Mouse (Mus musculus) large intestine, adult 2 months (tissue): ENCODE results near the gene Elp5. TPM values are rescaled to one million over a fixed set of nuclear protein-coding genes. Genes with fewer than 3 reads are reported as not detected.

Experiments
- DNase-seq: peaks from one replicate; pipeline ENCODE4 v3.0.0-alpha.2; 2012; ENCODE audit warnings: low read depth, low spot score
- WGBS: fragments of 180-500 bp; shearing (Covaris S2); methylation state at CpG from one replicate; pipeline ENCODE4 v1.1.7; 2018; 5-methylcytosine and 5-hydroxymethylcytosine counted together
- polyA plus RNA-seq: library from polyadenylated mRNA; depleted of rRNA; stranded (reverse); fragments of >200 nt; gene quantifications from 2 replicates; pipeline ENCODE4 v1.2.3, GENCODE M21; 2012; rRNA removed

The Elp5 gene
- polyA plus RNA-seq: 70.5 and 78.1 TPM in 2 replicates

- DNase-seq: no peak
- WGBS: 37% methylated on average over 8 of the region's 8 CpGs
Observed at GRCm38 (mm10) chr11:69982225-69982624, at the start of gene Elp5. Gene Elp5 (minus strand): TSS chr11:69982517.

- 95% methylated on average over 11 of the region's 11 CpGs for WGBS
- DNase-seq: no peak
Observed at GRCm38 (mm10) chr11:70031321-70031670, 49.0 kb upstream of the Elp5 start.

DNA sequence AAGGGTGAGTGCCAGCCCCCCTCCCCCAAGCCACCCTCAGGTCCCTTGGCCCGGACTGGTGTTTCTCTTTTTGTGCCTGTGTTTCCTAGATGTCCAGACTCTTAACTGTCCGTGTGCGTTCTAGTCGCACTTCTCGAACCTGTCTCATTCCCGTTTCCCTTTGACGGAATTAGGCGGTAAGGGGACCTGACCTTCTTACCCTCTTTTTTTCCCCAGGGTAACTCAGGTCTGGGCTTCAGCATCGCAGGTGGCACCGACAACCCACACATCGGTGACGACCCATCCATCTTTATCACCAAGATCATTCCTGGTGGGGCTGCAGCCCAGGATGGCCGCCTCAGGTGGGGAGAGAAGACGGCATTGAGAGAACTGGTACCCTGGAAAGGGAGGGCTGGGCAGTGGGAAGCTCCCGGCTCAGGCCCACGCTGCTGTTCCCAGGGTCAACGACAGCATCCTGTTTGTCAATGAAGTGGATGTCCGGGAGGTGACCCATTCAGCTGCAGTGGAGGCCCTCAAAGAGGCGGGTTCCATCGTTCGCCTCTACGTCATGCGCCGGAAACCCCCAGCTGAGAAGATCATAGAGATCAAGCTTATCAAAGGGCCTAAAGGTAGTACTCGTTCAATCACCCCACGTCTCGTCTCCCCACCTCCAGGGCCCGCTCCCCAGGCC, 48.5 kb upstream of the Elp5 start:
- 90% methylated on average over 28 of the region's 28 CpGs for WGBS

DNA sequence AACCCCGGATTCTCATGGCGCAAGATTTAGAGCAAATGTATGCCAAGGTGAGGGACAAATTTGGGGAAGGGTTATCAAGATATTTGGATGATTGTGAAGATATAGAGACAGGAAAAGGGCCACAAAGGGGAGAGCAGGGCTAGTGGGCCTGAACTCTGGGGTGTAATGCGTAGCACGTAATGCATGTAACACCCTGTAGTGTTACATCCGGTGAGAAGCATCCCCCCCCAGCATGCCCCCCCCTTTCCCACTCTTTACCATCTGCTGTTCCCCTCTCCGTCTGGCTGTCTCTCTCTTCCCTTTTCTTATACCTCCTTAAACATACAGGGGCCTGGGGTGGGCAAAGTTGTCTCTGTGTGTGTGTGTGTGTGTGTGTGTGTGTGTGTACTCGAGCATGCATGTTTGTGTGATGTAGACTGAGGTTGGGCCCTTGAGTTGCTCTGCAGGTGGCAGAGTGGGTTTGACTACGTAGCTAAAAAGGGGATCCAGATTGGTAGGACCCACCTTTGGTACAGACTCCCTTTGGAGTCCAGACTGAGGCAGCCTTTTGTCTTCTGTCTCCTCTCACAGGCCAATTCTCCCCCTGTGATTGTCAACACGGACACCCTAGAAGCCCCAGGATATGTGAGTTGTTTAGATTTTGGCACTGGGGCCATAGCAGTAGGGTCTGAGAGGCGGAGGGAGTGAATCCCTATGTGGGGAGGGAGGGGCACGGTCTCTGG, 47.7 kb upstream of the Elp5 start:
- 49% methylated on average over 11 of the region's 11 CpGs for WGBS
- no peak for DNase-seq

More for the DNA sequence above, 48.5 kb upstream of the Elp5 start:
- DNase-seq: no peak

DNA sequence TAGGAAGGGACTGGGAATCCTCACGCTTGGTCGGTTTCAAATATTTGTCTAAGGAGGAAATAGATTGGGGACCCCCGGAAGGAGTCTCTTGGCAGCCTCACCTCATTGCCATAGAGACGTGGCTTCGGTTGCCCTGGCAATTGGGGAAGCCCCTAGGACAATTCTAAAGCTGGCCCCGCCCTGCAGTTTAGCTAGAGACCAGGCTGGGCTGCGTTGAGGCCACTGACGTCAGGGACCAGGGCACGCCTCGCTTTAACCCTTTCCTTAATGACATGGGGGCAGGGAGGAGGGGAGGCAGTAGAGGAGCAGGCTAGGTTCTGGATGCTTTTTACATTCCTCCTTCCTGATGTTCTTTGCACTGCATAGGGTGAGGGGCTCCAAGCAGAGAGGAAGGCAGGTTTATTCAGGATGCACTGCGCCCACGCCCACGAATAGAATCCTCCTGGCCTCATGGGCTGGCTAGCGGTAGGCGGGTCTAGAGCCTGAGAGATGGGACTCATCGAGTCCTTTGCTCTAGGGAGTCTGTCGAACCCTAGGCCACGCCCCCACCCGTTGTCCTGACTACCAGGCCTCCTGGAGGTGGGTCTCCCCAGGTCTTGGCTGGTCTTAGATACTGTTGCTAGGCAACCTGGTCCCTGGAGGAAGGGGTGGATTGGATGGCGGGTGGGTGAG, 46.9 kb upstream of the Elp5 start:
- 2% methylated on average over 20 of the region's 20 CpGs for WGBS
- DNase-seq: no peak

DNA sequence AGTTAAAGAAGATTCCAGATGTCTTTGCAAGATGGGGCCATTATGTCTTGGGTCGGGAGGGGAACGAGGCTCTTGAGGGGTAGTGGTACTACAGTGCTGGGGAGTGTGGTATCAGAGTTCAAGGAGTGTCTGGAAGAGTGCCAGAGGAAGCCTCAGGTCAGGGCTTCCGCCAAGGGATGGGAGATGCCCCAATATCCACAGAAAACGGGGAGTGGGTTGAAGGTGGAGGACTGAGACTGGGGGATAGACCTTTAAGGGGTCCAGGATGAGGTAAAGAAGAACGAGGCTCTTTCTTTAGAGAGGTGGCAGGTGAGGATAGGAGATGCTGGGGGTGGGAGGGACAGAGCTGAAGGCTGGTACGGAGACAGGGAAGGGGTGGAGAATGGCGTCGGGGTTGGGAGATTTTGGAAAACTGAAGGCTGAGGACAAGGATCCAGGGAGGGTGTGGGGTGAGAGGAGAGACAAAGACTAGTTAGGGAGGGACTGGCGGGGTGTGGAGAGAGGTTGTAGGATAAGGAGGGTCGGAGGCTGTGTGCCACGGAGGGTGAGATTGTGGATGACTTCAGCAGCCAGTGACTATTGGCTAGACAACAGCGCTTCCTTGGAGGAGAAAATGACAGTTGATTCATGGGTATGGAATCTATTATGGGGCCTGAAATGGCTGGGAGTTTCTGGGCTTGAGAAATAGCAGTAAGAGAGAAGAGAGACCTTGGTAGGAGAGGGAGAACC, 46.2 kb upstream of the Elp5 start:
- DNase-seq: no peak
- WGBS: 20% methylated on average over 12 of the region's 12 CpGs

DNA sequence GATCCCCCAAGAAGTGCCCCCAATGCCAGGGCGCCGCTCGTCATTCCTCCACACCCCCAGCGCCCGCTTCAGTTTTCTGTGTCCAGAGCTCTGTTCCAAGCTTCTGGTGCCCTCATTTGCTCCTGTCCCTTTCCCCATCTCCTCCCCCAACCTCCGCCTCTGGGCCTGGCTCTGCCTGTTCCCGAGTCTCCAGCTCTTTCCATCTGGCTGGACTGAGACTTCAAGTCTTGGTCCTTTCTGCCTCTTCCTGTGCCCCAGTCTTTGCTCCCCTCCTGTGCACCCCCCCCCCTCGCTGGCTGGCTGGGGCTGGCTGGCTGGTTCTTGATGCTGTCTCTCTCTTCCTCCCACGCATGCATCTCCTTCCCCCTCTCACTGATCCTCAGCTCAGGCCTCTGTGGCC, 45.1 kb upstream of the Elp5 start:
- 41% methylated on average over 9 of the region's 9 CpGs for WGBS

GRCm38 (mm10) chr11:70026689-70027088, 44.4 kb upstream of the Elp5 start:
- WGBS: 12% methylated on average over 19 of the region's 19 CpGs
- no peak for DNase-seq

More for the DNA sequence above, 45.1 kb upstream of the Elp5 start:
- DNase-seq: no peak

DNA sequence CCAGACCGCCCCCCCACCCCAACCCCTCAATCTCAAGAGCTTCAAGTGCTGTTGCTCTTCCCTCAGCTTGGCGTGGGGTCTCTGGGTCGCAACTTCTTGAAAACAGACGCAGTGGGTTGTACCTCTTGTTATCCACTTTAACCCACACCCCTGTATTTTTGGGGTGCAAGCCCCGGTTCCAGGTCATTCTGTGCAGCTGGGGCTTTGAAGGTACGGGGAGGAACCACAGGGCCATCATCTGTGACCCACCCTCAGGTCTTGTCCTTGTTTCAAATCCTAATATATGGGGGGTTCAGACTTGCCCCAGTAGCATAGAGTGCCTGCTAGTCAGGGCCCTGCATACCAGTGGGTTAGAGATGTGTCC, 41.8 kb upstream of the Elp5 start:
- 23% methylated on average over 6 of the region's 6 CpGs for WGBS
- DNase-seq: no peak

GRCm38 (mm10) chr11:70023481-70024150, 41.3 kb upstream of the Elp5 start:
- WGBS: 12% methylated on average over 23 of the region's 29 CpGs
- DNase-seq: no peak

- DNase-seq: peak; percentile 73
- 1% methylated on average over 40 of the region's 40 CpGs for WGBS
Observed at GRCm38 (mm10) chr11:70021264-70022132, 39.2 kb upstream of the Elp5 start.

DNA sequence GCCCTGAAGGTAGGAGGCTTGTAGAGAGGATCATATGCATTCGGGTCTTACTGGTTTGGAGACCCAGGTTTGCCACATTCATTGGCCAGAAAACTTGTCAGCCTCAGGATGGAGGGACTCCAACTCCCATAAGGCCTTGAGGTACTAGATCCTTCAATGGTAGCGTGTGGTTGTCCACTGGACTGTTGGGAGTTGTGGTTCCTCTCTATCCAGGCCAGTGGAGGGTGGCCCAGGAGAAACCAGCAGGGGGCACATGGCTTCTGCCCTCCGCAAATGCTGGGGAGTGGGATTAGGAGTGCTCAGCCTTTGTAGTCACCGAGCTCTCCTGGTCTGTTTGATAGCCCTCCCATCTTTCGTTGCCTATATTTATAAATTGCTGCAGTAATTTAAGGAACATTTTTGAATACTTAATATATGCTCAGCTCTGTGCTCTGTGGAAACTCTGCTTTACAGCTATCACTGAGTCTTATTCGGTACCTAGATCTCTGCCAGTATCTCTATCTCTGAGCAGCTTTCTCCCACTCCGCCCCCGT, 38.5 kb upstream of the Elp5 start:
- 1% methylated on average over 8 of the region's 8 CpGs for WGBS
- DNase-seq: peak; percentile 60

- DNase-seq: no peak
- 27% methylated on average over 8 of the region's 8 CpGs for WGBS
Observed at GRCm38 (mm10) chr11:70020022-70020631, 37.8 kb upstream of the Elp5 start.

DNA sequence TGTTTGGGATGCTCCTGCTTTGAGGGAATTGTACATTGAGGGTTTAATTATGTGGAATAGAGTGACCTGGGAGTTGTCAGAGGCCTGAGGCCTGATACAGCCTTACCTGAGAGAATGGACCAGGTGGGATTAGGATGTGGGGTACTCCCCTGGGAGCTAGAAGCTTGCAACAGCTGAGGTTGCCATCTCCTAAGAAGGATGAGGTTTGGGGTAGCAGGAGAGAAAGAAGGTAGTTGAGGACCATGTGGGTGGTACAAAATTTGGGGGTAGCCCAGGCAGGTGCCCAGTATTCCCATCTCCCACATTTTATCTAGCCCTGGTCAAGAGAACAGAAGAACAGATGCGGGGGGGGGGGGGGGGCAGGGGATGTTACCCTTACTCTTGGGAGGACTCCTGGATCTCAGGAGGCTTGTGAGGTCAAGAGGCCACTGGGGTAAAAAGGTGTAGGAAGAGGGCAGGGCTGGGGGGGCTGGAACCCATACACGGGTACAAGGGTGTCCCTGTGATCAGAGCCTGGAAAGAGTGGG, 37.2 kb upstream of the Elp5 start:
- DNase-seq: no peak
- 56% methylated on average over 2 of the region's 2 CpGs for WGBS

- DNase-seq: no peak
Observed at GRCm38 (mm10) chr11:70018131-70018990, 36.0 kb upstream of the Elp5 start.

DNA sequence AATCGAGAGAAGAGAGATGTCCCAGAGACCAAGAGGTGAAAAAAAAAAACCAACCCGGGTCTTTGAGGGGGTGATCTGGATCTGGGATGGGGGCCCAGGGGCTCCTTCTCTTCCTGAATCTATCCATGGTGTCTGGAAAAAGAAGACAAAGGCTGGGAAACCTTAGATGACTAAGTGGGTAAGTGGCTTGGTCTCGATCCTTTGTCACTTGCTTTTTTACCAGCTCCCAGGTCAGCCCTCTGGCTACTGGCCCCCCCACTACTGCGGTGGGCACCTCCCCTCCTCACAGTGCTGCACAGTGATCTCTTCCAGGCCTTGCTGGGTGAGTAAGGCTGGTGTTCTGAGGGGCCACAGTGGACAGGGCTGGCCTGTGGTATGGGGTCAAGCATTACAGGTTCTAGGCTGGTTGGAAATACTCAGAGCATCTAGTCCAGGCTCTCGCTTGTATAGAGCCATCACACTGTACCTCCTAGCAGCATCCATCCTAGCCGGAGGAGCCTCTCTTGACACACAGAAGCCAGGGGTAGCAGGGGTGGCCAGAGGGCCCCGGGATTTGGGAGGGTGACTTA, 35.0 kb upstream of the Elp5 start:
- WGBS: 54% methylated on average over 7 of the region's 7 CpGs
- DNase-seq: no peak

More at GRCm38 (mm10) chr11:70018131-70018990, 36.0 kb upstream of the Elp5 start:
- 5% methylated on average over 25 of the region's 25 CpGs for WGBS

- 85% methylated on average over 3 of the region's 3 CpGs for WGBS
- no peak for DNase-seq
Observed at GRCm38 (mm10) chr11:70016669-70017068, 34.4 kb upstream of the Elp5 start, which contains the start of gene Dlg4. Gene Dlg4 (plus strand): TSS chr11:70016942.
